Mouse (Mus musculus): Measurements from ENCODE around the gene Tmem214.

The Tmem214 gene

DNA sequence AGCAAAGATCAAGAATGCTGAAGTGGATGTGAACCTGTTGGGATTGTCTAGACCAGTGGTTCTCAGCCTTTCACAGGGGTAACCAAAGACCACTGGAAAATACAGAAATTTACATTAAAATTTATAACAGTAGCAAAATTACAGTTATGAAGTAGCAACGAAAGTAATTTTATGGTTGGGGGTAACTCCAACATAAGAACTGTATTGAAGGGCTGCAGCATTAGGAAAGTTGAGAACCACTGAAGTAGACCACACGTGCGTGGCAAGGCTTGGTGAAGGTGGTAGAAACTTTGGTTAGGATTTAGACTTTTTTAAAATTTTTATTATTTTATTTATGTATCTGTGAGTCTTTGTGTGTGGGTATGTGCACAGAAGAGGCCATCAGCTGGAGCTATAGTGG is at the start of gene Tmem214:
Tmem214 (plus strand) TSS at position 301 of the 400 bp plus-strand sequence.
- no peak for DNase-seq

DNA sequence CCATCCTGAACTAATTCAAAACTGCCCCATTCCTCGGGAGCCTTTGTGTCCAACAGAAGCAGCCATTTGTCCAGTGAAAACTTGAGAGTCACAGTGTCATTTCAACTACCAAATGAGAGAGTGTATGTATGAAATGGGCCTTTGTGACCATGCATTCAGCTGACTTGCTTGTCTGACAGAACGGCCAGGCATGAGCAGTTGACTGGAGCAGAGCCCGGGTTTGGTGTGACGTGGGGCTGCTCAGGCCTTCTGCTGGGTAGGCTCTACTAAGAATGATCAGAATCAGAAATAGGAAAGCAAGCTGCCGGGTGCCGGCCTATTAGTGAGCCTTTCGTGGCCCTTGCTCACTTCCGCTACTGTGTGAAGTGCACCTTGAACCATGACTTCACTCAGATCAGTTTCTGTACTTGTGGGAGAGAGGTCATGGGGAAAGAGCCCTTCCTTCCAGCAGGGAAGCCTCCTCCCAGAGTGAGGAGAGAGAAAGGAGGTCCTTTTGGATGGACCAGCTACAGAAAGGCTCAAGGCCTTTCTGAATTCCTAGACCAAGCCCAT is 49.0 kb upstream of the Tmem214 start:
- no peak for DNase-seq

- peak in 1 of 2 experiments; percentile 29 for DNase-seq
These were observed 45.1 kb upstream of the Tmem214 start for GRCm38 (mm10) chr5:30822689-30823088.

GRCm38 (mm10) chr5:30823091-30823490 is 44.7 kb upstream of the Tmem214 start:
- no peak for DNase-seq

- no peak for DNase-seq
These were observed 43.5 kb upstream of the Tmem214 start for GRCm38 (mm10) chr5:30824124-30824988.

GRCm38 (mm10) chr5:30825166-30825565 is 42.6 kb upstream of the Tmem214 start:
- no peak for DNase-seq

- no peak for DNase-seq
These were observed 42.0 kb upstream of the Tmem214 start for GRCm38 (mm10) chr5:30825821-30826220.

DNA sequence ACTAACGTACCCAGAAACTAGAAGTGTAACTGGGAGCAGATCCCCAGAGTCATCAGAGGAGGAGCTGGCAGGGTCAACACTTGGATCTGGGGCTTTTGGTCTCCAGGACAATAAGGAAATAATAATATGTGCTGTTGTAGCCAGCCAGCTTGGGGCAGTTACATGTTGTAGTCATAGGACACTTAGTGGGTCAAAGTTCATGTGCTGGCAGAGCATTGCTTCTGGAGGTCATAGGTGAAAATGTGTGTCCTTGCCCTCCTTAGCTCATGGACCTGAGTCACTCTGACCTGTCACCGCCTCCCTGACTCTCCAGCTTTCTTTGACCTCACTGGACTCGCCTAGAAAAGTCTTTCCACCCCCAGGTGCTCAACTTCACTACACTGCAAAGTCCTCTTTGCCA is 34.4 kb upstream of the Tmem214 start:
- DNase-seq, result no peak

GRCm38 (mm10) chr5:30839731-30840130 is 28.1 kb upstream of the Tmem214 start:
- DNase-seq, result no peak

GRCm38 (mm10) chr5:30841896-30842295 is 25.9 kb upstream of the Tmem214 start:
- DNase-seq, result no peak

DNA sequence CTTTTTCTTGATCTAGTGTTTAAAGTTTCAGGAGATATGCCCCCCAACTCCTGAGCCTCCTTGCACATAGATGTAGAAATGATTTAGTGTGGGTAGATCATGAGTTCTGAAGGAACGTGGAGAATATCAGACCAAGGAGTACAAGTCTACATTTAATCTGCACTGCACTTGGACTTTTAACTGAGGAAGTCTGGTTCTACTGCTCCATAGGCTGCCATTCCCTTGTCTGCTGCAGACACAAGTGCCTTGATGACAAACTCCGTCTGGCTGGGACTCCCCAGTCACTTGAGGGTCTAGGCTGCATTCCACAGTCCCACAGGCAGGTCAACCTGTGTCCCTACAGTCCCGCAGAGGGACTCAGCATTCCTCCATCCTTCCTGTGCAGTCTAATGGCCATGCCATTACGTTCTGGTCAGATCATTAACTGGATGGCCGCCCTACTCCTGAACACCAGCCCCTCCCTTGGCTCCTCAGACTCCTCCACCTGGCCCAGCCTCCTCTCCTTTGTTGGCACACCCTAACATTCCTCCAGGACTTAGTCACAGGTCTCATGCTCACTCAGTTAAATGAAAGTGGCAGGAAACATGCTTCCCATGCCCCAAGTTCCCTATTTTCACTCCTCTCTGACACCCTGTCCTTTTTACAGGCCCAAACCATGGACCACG is 17.8 kb upstream of the Tmem214 start:
- DNase-seq, result peak; percentile 68 to 79

GRCm38 (mm10) chr5:30850556-30850925 is 17.3 kb upstream of the Tmem214 start:
- no peak for DNase-seq

DNA sequence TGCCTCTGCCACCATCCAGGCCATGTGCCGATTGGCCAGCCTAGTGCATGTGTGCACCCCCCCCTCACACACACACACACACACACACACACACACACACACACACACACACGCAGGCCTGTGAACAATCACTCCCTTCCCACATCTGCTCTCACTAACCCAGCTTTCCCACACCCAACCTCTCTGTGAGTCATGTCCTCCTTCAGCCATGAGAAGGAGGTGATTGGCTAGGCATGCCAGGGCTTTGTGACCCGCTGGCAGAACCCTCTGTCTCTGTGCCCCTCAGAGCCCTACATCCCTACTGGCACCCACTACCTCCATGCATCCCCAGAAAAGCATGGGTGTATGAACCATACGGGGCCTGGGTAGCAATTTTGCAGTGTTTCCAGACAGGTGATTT is 14.3 kb upstream of the Tmem214 start:
- DNase-seq, result peak in 1 of 2 experiments; percentile 15

- DNase-seq, result peak in 1 of 2 experiments; percentile 16
These were observed 12.1 kb upstream of the Tmem214 start for GRCm38 (mm10) chr5:30855674-30856073.

DNA sequence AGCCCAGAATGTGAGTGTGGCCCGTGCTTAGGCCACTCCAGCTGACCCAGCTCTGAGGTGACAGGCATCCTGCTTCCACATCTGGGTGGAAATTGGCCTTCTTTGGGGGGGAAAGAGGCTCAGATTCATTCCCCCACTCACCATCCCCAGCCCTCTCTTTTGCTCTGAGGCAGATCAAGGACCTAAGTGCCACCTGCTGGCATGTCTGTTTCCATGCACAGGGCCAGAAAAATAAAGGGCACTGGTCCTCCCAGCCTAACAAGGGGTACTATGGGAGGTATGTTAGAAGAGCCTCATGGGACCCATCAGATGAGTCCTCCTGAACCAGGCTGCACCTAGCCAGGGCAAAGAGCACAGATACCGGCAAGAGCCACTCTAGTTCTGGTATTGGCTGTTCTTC is 11.7 kb upstream of the Tmem214 start:
- no peak for DNase-seq

GRCm38 (mm10) chr5:30863852-30864251 is 4.0 kb upstream of the Tmem214 start:
- DNase-seq, result peak in 1 of 2 experiments; percentile 45

- no peak for DNase-seq
These were observed 3.5 kb upstream of the Tmem214 start for GRCm38 (mm10) chr5:30864322-30864721.

DNA sequence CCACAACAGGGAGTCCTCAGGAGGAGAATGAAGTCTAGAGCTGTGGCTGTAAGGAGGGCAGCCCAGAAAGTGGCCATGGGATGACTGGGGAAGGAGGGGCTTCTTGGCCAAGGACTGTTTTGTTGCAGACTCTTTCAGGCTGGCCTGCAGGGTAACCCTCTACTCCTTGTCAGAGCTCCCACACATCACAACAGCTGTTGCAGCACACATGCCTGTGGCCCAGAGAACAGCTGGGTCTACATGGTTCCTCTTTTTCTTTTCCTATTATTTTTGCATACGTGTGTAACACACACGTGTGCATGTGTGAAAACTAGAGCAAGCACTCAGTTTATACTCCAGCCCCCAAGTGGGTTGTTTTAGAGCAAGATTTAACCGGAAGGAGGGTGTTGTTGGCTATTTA is 941 bp upstream of the Tmem214 start:
- no peak for DNase-seq

DNA sequence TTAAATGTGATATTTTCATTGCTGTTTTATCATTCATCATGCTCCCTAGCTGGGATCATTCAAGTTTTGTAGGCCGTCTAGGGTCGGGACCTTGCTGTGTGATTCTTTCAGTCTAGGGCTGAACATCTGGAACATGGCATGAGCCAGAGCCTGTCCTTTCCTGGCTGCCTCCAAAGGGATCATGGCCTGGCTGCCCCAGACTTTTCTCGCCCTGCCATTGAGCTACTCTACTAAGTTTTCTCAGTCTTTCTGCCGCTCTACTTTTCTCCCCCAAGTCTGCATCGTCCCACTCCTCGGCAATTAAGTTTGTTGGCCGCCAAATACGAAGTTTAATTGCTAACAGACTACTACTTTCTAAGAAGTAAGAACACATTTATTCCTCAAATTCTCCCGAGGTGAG is 1.2 kb downstream of the Tmem214 start:
- DNase-seq, result peak in 1 of 2 experiments; percentile 20

DNA sequence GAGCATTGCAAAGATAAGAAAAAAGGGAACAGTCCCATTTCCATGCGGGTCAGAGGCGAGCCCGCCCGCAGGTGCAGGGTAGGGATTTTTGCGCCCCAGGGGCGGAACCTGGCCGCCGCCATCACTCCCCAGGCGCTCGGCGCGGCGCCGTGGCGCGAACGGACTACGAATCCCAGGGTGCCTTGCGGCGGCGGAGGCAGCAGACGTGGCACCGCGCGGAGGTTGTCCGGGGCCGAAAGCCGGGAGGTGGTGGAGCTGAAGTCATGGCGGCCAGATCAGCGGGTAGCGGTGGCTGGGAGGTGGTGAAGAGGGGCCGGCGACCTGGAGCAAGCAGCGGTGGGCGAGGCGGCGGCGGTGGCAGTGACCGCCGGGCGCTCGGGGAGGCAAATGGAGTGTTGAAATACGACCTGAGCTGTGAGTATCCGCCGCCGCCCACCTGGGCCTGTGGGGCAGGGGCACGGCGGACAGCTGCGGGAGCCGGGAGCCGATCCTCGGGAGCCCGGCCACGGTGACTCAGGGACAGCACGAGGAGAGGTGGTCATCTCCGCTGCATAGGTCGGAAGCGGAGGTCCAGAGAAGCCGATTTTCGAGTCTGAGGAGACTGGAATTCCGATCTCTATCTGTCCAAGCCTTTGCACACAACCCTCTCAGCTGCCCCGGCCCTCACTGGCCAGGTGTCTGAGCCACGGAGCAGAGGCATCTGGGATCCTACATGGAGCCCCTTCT is 1.8 kb downstream of the Tmem214 start:
- DNase-seq, result peak; percentile 94 to 95

GRCm38 (mm10) chr5:30870131-30870406 is 2.3 kb downstream of the Tmem214 start:
- no peak for DNase-seq

- no peak for DNase-seq
These were observed 4.8 kb downstream of the Tmem214 start for GRCm38 (mm10) chr5:30872574-30872973.

DNA sequence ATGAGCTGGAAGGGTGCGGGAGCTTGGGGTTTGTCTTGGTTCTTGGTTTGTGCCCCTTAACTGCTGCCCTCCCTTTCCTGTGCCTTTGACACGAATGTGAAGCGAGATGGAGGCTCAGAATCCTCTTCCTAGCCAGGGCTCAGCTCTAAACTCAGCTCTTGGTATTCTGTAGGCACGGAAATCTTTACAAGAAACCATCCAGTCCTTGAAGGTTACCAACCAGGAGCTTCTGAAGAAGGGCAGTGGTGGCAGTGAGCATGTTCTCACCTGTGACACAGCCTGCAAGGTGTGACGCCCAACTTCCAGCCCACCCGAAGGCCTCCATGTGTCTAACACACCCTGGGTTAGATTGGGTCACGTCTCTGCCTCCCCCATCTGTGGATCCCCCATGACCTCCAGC is 6.6 kb downstream of the Tmem214 start:
- DNase-seq, result no peak

DNA sequence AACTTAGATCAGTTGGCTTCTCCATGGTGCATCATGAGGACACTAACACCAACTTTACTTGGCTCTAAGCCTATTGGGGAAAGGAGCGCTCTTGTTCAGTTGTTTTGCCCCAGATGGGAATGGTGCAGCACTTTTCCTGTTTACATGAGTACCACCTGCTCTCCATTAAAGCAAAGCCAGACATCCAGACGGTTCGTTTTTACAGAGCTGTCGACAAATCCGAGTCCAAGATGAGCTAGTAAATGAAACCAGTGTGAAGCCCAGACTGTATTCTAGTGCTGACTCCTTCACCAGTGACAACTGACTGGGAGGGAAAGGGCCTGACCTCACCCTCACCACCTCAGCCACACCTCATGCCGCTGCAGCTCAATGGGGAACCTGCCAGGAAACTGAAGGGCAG is 10.8 kb downstream of the Tmem214 start:
- DNase-seq, result no peak

Data from lung, postnatal 4 days (tissue).